Mouse (Mus musculus): ENCODE results near the gene Jam3.
A peak's percentile ranks its signal among the peaks of the same experiment; 100 is the strongest.
"Not testable (repeated sequence)": the region's sequence is repeated elsewhere in the genome, so short reads cannot be mapped to it uniquely, and the experiment has no call there.

The Jam3 gene

GRCm38 (mm10) chr9:27166981-27167380 is 11.8 kb upstream of the Jam3 start:
- DNase-seq: peak; percentile 54

- DNase-seq: no peak
Measured at GRCm38 (mm10) chr9:27165596-27165995, 10.4 kb upstream of the Jam3 start.

GRCm38 (mm10) chr9:27164957-27165356 is 9.7 kb upstream of the Jam3 start:
- DNase-seq: no peak

GRCm38 (mm10) chr9:27163661-27164060 is 8.4 kb upstream of the Jam3 start:
- DNase-seq: not testable (repeated sequence)

- DNase-seq: no peak
Measured at GRCm38 (mm10) chr9:27153861-27154260, 1.4 kb downstream of the Jam3 start.

- DNase-seq: no peak
Measured at GRCm38 (mm10) chr9:27149836-27150235, 5.4 kb downstream of the Jam3 start.

GRCm38 (mm10) chr9:27148631-27149471 is 6.4 kb downstream of the Jam3 start:
- peak; percentile 34 for DNase-seq

- no peak for DNase-seq
Measured at GRCm38 (mm10) chr9:27147946-27148345, 7.3 kb downstream of the Jam3 start.

- DNase-seq: no peak
Measured at GRCm38 (mm10) chr9:27146826-27147225, 8.4 kb downstream of the Jam3 start.

- no peak for DNase-seq
Measured at GRCm38 (mm10) chr9:27144996-27145395, 10.2 kb downstream of the Jam3 start.

- no peak for DNase-seq
Measured at GRCm38 (mm10) chr9:27144271-27144840, 10.9 kb downstream of the Jam3 start.

- no peak for DNase-seq
Measured at GRCm38 (mm10) chr9:27140432-27141065, 14.7 kb downstream of the Jam3 start.

GRCm38 (mm10) chr9:27136651-27137050 is 18.6 kb downstream of the Jam3 start:
- DNase-seq: no peak

- no peak for DNase-seq
Measured at GRCm38 (mm10) chr9:27135372-27135771, 19.8 kb downstream of the Jam3 start.

GRCm38 (mm10) chr9:27134410-27134809 is 20.8 kb downstream of the Jam3 start:
- peak; percentile 67 for DNase-seq

- DNase-seq: no peak
Measured at GRCm38 (mm10) chr9:27128629-27129028, 26.6 kb downstream of the Jam3 start.

- no peak for DNase-seq
Measured at GRCm38 (mm10) chr9:27126543-27126942, 28.7 kb downstream of the Jam3 start.

GRCm38 (mm10) chr9:27125450-27125849 is 29.8 kb downstream of the Jam3 start:
- DNase-seq: no peak

- DNase-seq: no peak
Measured at GRCm38 (mm10) chr9:27123947-27124346, 31.3 kb downstream of the Jam3 start.

GRCm38 (mm10) chr9:27122963-27123362 is 32.3 kb downstream of the Jam3 start:
- no peak for DNase-seq

- DNase-seq: no peak
Measured at GRCm38 (mm10) chr9:27122076-27122475, 33.1 kb downstream of the Jam3 start.

GRCm38 (mm10) chr9:27121254-27121653 is 34.0 kb downstream of the Jam3 start:
- no peak for DNase-seq

- no peak for DNase-seq
Measured at GRCm38 (mm10) chr9:27111756-27112155, 43.5 kb downstream of the Jam3 start.

- DNase-seq: no peak
Measured at GRCm38 (mm10) chr9:27110681-27111080, 44.5 kb downstream of the Jam3 start.
